Mouse (Mus musculus) lung, adult 10 weeks (tissue): Measurements from ENCODE around the gene Glrx5. TPM values are rescaled to one million over a fixed set of nuclear protein-coding genes. Genes with fewer than 3 reads are reported as not detected.

Experiments
- polyA plus RNA-seq: library from polyadenylated mRNA; stranded (reverse); fragments of 350-450 nt; fragmentation: Illumina TruSeq; extraction: RNeasy Lipid Tissue Mini Kit (QIAGEN cat#74804); gene quantifications from one replicate; pipeline ENCODE4 v1.2.3, GENCODE M21; 2014; ENCODE audit warnings: low read depth, low replicate concordance; ENCODE audit not compliant: insufficient read depth

Glrx5 gene
- polyA plus RNA-seq = 42.4 TPM

GRCm38 (mm10) chr12:105032147-105032831 is at the start of gene Glrx5:
Glrx5 (plus strand) TSS chr12:105032688.

GRCm38 (mm10) chr12:105009370-105010212 is 22.9 kb upstream of the Glrx5 start, which contains the start of gene Syne3:
Syne3 (minus strand) TSS chr12:105009809.

Other genes with a start within 250 kb of the Glrx5 start
- 1.8 TPM for gene Clmn, start 167.6 kb upstream of the Glrx5 start, polyA plus RNA-seq
- 1.1 TPM for gene Syne3, start 22.9 kb upstream of the Glrx5 start, polyA plus RNA-seq
- gene Tcl1b2, start 113.3 kb downstream of the Glrx5 start, polyA plus RNA-seq = not detected
- gene Tcl1b1, start 127.0 kb downstream of the Glrx5 start, polyA plus RNA-seq = not detected
- not detected for gene Tcl1b5, start 143.7 kb downstream of the Glrx5 start, polyA plus RNA-seq
- not detected for gene Tcl1b3, start 158.4 kb downstream of the Glrx5 start, polyA plus RNA-seq
- gene Tcl1b4, start 169.3 kb downstream of the Glrx5 start, polyA plus RNA-seq = not detected
- not detected for gene Tcl1, start 190.1 kb downstream of the Glrx5 start, polyA plus RNA-seq